Comparison of ENCODE assay signal across 14 mouse cellular contexts in the genomic region with DNA sequence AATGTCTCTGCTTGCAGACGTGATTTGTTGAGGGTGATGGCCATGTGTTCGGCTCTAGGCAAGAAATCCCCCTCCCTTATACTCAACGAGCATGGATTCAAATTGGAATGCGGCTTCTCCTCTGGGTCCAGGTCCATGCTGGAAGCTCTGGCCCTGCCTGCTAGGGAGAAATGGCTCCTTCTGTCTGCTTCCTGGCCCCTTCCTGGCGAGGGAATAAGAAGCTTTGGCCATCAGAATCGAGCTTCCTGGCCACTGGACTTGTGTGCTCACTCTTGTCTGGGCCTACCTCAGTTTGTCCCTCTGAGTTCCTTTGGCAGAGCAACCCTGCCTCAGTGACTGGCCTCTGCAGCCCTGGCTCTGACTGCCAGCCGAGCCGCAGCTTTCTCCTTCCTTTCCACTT. TPM values are rescaled to one million over a fixed set of nuclear protein-coding genes. Genes with fewer than 3 reads are reported as not detected.
"Had no signal": no experiment of that assay in that cellular context is flagged by ENCODE, and none has a peak within 500 bp of the region (broad histone marks: within the 10 kb centered on the region; RNA-seq: fewer than 3 reads in every experiment).

No protein-coding gene starts in this region.

- H3K27me3 ChIP-seq: midbrain, embryonic 12.5 days; midbrain, embryonic 15.5 days; neural tube, embryonic 12.5 days had no signal

- ATAC-seq: midbrain, embryonic 15.5 days had no signal

- DNase-seq: lung, embryonic 14.5 days; right cerebral cortex, postnatal 14 days; spleen, adult 18-20 months; thymus, adult 2 months; thymus, postnatal 25 days; thymus, postnatal 4 days had no signal

- H3K9me3 ChIP-seq: megakaryocyte, embryonic 14.5 days; midbrain, embryonic 12.5 days; midbrain, embryonic 15.5 days; neural tube, embryonic 12.5 days had no signal

- H3K4me2 ChIP-seq: lung, embryonic 14.5 days; midbrain, embryonic 12.5 days; midbrain, embryonic 15.5 days; neural tube, embryonic 12.5 days had no signal

- H3K4me3 ChIP-seq: megakaryocyte, embryonic 14.5 days; midbrain, embryonic 12.5 days; midbrain, embryonic 15.5 days; neural tube, embryonic 12.5 days had no signal

- H3K36me3 ChIP-seq: midbrain, embryonic 12.5 days; midbrain, embryonic 15.5 days; neural tube, embryonic 12.5 days had no signal

- H3K9ac ChIP-seq: liver, embryonic 14.5 days; lung, embryonic 14.5 days; midbrain, embryonic 12.5 days; midbrain, embryonic 15.5 days; neural tube, embryonic 12.5 days had no signal

- H3K4me1 ChIP-seq: midbrain, embryonic 12.5 days had no signal

- H3K27ac ChIP-seq: liver, embryonic 14.5 days; midbrain, embryonic 12.5 days; midbrain, embryonic 15.5 days; neural tube, embryonic 12.5 days had no signal

RNA-seq across cellular contexts. Expression of gene Cfap97d2, which starts 8.5 kb away (rescaled TPM):
- total RNA-seq: monocyte, adult 5-6 weeks; neutrophil, adult 5-6 weeks had no signal
- polyA plus RNA-seq: liver, embryonic 16.5 days; lung, embryonic 14.5 days; thymus, adult 2 months had no signal
